Mouse (Mus musculus) G1E (cell line): Measurements from ENCODE around the gene Nr2f2. TPM values are rescaled to one million over a fixed set of nuclear protein-coding genes. Genes with fewer than 3 reads are reported as not detected.

Experiments
- ATAC-seq: 2 replicates; pipeline ENCODE4 v1.8.0; 2016; ENCODE audit warnings: mild to moderate bottlenecking; ENCODE audit not compliant: insufficient number of reproducible peaks, poor library complexity, low FRiP score, severe bottlenecking; ENCODE audit errors: extremely low read depth
- DNase-seq: peaks from one replicate; pipeline ENCODE4 v3.0.0; 2012; ENCODE audit warnings: low spot score
- H3K27me3 ChIP-seq: 2 replicates; pipeline ENCODE4 v1.6.1; 2012; ENCODE audit warnings: mild to moderate bottlenecking, low read length, inconsistent platforms; ENCODE audit not compliant: insufficient read depth
- H3K36me3 ChIP-seq: replicated peaks from 2 replicates; pipeline ENCODE3; 2012; ENCODE audit warnings: mild to moderate bottlenecking, inconsistent platforms
- H3K4me1 ChIP-seq: 2 replicates; pipeline ENCODE4 v1.6.1; 2012; ENCODE audit warnings: low read depth, low read length, inconsistent platforms, mixed read lengths; ENCODE audit not compliant: insufficient read depth
- H3K4me3 ChIP-seq: 2 replicates; pipeline ENCODE4 v1.5.1; 2012; ENCODE audit warnings: low read depth, mild to moderate bottlenecking, inconsistent platforms, low read length, moderate library complexity, mixed read lengths
- H3K9me3 ChIP-seq: replicated peaks from 2 replicates; pipeline ENCODE4 v1.6.1; 2012; ENCODE audit warnings: inconsistent platforms
- CTCF ChIP-seq: IDR thresholded peaks from 2 replicates; pipeline ENCODE4 v1.5.1; 2012; ENCODE audit warnings: low read depth, low read length, inconsistent platforms, mixed read lengths
- GATA1 ChIP-seq: IDR thresholded peaks from 2 replicates; pipeline ENCODE4 v1.6.1; 2012; ENCODE audit warnings: borderline replicate concordance, low read length, inconsistent platforms, mixed read lengths
- GATA2 ChIP-seq: IDR thresholded peaks from 2 replicates; pipeline ENCODE4 v1.6.1; 2012; ENCODE audit warnings: low read depth, low read length, inconsistent platforms, borderline replicate concordance
- POLR2AphosphoS5 ChIP-seq: IDR thresholded peaks from 2 replicates; pipeline ENCODE4 v1.6.1; 2012; ENCODE audit warnings: low read depth, low read length, inconsistent platforms; ENCODE audit not compliant: insufficient replicate concordance
- TAL1 ChIP-seq: conservative IDR thresholded peaks from 2 replicates; pipeline ENCODE4 v1.6.1; 2012; ENCODE audit warnings: low read depth, low read length, inconsistent platforms, mixed read lengths
- polyA plus RNA-seq: library from polyadenylated mRNA; stranded (reverse); fragments of >175 nt; gene quantifications from 2 replicates; pipeline ENCODE4 v1.2.3, GENCODE M21; 2012
- total RNA-seq, 2 experiments: library from RNA; stranded (forward) in 1 of 2; stranded (reverse) in 1 of 2; fragments of 200-1000 nt in 1 of 2; fragments of >200 nt in 1 of 2; fragmentation: Nextera tagmentation in 1 of 2; gene quantifications; 2 replicates each; pipeline ENCODE4 v1.2.3; 2014 to 2017

Gene Nr2f2
- total and polyA plus RNA-seq, 3 experiments, result 0.33 TPM; not detected in 2

DNA sequence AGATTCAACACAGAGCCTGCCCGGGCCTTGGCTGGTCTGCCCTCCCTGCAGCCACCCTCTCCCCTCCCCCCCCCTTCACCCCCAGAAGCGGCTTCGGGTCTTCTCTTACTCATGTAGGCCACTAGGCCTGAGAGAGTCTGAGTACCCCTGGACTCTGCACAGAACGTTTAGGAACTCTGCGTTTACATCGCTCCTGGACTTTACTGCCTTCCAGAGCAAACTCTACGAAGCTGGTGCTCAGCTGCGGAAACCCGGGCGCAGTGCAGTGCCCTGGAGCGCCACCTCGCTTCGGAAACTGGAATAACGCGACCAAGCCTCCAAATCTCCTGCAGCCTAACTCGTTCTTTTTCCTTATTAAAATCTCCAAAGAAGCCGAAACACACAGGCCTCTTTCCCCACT, 31.7 kb downstream of the Nr2f2 start:
- no peak for ATAC-seq
- Histone ChIP-seq H3K9me3 (peaks cover 60% of the 10 kb centered on the region), H3K27me3 (no peaks in the 10 kb centered on the region; the same call in 1 of the 2 replicates), H3K4me1 (no peaks in the 10 kb centered on the region), H3K4me3 (no peak overlapping the region), H3K36me3 (no peaks in the 10 kb centered on the region)
- TF ChIP-seq GATA2, result no peak
- no peak for TF ChIP-seq GATA1
- no peak for DNase-seq

DNA sequence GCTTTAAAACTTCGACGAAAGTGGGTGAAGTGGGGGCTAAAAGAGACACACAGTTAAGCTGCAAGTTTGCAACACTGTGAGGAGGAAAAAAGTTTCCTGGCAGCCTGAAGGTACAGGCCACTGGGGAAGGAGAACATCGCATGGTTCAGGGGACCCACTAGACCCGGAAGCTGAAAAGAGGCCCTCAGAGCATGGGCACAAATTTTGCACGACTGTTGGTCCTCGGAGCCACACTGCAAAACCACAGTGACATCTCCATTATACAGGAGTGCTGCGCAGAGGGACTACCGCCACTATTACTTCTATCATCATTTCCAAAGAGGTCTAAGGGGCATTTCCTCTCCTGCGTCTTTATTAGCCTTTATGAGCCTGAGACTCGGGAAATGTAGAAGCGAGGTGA, 32.7 kb downstream of the Nr2f2 start:
- no peak for TF ChIP-seq POLR2AphosphoS5
- TF ChIP-seq CTCF, result no peak
- no peak for TF ChIP-seq TAL1
- no peak for TF ChIP-seq GATA2
- no peak for TF ChIP-seq GATA1
- no peak for DNase-seq
- no peak for ATAC-seq
- H3K9me3 ChIP-seq, result peaks cover 56% of the 10 kb centered on the region
- no peak overlapping the region for H3K4me3 ChIP-seq
- no peaks in the 10 kb centered on the region for H3K36me3 ChIP-seq
- H3K27me3 ChIP-seq, result no peaks in the 10 kb centered on the region; the same call in 1 of the 2 replicates
- no peaks in the 10 kb centered on the region for H3K4me1 ChIP-seq

DNA sequence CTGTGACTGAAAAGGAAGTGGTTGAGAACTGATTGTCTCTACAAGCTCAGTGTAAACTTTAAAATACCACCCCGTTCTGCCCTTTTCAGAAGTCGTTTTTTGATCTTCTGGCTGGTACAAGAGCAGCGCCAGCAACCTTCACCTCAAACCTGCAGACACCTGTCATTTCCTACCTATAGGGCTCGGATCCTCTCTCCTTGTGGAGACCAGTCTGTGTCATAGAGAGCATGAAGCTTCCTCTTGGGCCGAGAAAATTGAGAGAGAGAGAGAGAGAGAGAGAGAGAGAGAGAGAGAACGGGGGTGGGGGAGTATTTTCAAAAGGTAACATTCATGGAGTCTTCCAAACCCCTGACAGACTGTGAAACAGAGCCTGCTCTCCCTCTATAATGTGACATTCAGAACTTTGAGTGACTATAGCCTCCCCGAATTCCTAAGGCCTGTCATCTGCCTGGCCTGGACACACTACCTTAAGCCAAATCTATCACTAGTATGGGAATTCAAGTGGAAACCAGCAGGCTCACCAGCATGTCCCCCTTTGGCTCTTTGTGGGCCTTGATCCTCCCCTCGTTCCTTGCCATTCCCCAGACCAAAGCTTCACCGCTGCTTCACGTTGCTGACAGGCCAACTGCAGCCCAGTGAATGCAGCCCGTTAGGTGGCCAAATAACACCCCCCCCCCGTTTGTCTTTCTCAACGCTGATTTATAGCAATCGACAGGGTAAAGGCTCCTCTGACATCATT, 33.4 kb downstream of the Nr2f2 start:
- H3K9me3 ChIP-seq, result peaks cover 54% of the 10 kb centered on the region
- ATAC-seq, result no peak
- TF ChIP-seq GATA2 (no peak), GATA1 (no peak), TAL1 (no peak), POLR2AphosphoS5 (no peak), CTCF (no peak)

DNA sequence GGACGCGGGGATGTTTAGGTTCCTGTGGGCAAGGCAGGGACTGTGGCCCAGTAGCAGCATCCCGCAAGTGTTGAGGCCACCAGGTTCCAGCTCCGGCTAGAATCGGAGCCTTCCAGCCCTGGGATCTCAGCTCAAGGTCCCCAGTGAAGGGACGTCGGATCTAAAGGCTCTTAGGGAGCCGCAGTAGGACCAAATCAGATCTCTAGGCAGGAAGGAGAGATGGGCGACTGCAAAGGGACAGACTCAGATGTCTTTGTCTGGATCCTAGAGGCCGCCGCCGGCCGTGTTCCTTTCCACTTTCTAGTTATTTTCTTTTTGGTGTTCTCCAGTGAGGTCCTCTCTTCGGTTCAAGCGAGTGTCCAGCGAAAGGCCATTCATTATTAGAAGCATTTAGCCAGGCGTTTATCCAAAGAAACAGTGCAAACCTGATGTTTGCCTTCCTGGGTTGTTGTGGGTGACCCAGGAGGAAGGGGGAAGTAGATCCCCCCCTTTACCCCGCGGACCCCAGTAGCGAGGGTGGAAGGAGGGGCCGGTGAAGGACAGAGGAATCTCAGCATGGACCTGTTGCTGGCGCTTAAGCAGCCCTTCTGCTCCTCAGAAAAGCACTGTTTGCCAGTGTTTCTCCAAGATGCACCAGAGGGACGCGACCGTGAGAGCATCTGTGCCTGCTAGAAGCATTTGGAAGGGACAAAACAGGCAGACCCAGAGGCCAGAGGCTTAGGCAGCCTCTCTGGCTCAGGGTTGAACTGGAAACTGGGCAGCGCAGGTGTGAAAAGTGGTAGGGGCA, 34.3 kb downstream of the Nr2f2 start:
- Histone ChIP-seq H3K9me3 (peaks cover 45% of the 10 kb centered on the region), H3K4me3 (no peak overlapping the region; the same call in 1 of the 2 replicates), H3K4me1 (no peaks in the 10 kb centered on the region), H3K36me3 (no peaks in the 10 kb centered on the region), H3K27me3 (no peaks in the 10 kb centered on the region; the same call in 1 of the 2 replicates)
- ATAC-seq (no peak), DNase-seq (no peak)
- TF ChIP-seq TAL1, result no peak
- no peak for TF ChIP-seq CTCF
- no peak for TF ChIP-seq GATA1
- TF ChIP-seq GATA2, result no peak
- TF ChIP-seq POLR2AphosphoS5, result no peak

More for the DNA sequence above, 33.4 kb downstream of the Nr2f2 start:
- H3K36me3 ChIP-seq, result no peaks in the 10 kb centered on the region
- H3K27me3 ChIP-seq, result no peaks in the 10 kb centered on the region; the same call in 1 of the 2 replicates
- no peak for DNase-seq
- H3K4me1 ChIP-seq, result no peaks in the 10 kb centered on the region
- H3K4me3 ChIP-seq, result no peak overlapping the region

DNA sequence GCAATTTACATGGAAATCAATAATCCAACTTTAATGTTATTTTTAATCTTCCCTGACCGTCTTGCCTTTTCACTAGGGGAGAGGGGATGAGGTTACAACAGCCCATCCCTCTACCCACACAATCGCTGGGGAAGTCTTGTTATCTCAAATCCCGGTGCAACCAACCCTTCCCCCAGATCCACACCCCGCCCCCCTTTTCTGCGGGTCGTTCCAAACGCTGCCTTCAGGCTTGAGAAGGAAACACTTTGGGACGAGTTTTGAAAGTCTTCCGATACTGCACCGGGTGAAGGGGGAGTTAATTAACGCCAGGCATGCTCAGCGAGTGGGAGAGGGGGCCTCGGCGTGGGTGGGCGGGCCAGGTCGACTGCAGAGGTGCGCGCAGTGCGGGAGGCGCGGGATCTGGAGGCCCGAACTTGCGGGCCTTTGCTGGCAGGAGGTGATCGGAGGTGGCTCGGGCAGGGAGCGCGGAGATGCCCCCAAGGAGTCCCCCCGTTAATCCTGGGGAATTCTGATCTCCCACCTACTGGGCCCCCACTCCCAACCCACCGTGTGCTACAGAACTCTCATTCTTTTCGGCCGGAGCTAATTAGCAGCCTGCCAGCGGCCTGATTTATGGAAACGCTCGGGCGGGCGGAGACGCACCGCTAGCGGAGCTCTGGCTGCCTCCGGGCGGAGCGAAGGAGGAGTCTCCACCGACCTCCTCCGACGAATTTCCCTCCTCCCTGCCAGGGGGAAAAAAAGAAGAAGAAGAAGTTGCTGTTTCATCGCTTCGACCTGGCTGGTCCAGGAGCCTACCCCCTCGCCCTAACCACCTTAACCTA, 35.1 kb downstream of the Nr2f2 start:
- ATAC-seq (no peak), DNase-seq (no peak)
- H3K9me3 ChIP-seq, result peaks cover 42% of the 10 kb centered on the region
- no peak overlapping the region; the same call in 1 of the 2 replicates for H3K4me3 ChIP-seq
- H3K4me1 ChIP-seq, result no peaks in the 10 kb centered on the region
- TF ChIP-seq TAL1 (no peak), GATA1 (no peak), CTCF (no peak)
- H3K27me3 ChIP-seq, result no peaks in the 10 kb centered on the region; the same call in 1 of the 2 replicates
- no peaks in the 10 kb centered on the region for H3K36me3 ChIP-seq

DNA sequence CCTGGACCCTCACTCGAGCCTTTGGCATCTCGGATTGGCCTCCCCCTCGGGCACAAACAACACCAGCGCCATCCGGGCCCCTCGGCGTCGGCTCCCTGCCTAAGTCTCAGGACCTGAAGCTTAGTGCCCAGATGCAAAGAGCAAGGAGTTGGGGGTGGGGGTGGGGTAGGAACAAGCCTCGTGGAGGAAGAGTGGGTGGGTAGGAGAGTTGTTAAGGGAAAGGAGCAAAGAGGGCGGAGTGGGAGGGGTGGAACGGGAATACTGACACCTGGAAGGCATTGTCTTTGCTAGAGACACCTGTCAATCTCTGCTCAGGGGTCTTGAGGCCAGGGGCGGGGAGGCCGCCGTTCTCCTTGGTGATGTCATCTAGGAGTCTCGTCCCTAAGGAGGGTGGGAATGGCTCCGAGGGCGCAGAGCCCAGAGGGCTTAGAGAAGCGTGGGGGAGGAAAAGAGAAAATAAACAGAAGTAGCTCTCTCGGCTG, 35.7 kb downstream of the Nr2f2 start:
- H3K4me3 ChIP-seq, result no peak overlapping the region
- H3K9me3 ChIP-seq, result peaks cover 47% of the 10 kb centered on the region
- H3K4me1 ChIP-seq, result no peaks in the 10 kb centered on the region
- no peaks in the 10 kb centered on the region; the same call in 1 of the 2 replicates for H3K27me3 ChIP-seq
- DNase-seq, result no peak
- H3K36me3 ChIP-seq, result no peaks in the 10 kb centered on the region
- no peak for TF ChIP-seq POLR2AphosphoS5
- no peak for TF ChIP-seq CTCF
- TF ChIP-seq GATA2, result no peak
- no peak for ATAC-seq
